Mouse (Mus musculus) midbrain, embryonic 10.5 days (tissue): ENCODE measurements at regions not wholly inside any gene's neighbourhood (a gene's known extent, or its start where the extent isn't known, plus 50 kb on each side); places are given as distances from the start of the nearest gene placed in this dataset.
"Not testable (repeated sequence)": the region's sequence is repeated elsewhere in the genome, so short reads cannot be mapped to it uniquely, and the experiment has no call there.

ENCODE experiments used
- DNase-seq: peaks from one replicate; pipeline ENCODE4 v3.0.0-alpha.2; 2017; ENCODE audit warnings: low spot score
- H3K27ac ChIP-seq: fragments of 300-500 bp; sonication (generic); replicated peaks from 2 replicates; pipeline ENCODE4 v1.5.1; 2016; ENCODE audit warnings: mild to moderate bottlenecking
- H3K27me3 ChIP-seq: fragments of 300-500 bp; sonication (generic); 2 replicates; pipeline ENCODE4 v1.6.1; 2016; ENCODE audit warnings: low read depth, mild to moderate bottlenecking; ENCODE audit not compliant: poor library complexity, severe bottlenecking
- H3K36me3 ChIP-seq: fragments of 300-500 bp; sonication (generic); 2 replicates; pipeline ENCODE4 v1.6.1; 2016; ENCODE audit warnings: mild to moderate bottlenecking, moderate library complexity
- H3K4me1 ChIP-seq: fragments of 300-500 bp; sonication (generic); 2 replicates; pipeline ENCODE4 v1.6.1; 2016
- H3K4me3 ChIP-seq: fragments of 300-500 bp; sonication (generic); 2 replicates; pipeline ENCODE4 v1.5.1; 2016; ENCODE audit warnings: mild to moderate bottlenecking, moderate library complexity
- H3K9me3 ChIP-seq: fragments of 300-500 bp; sonication (generic); replicated peaks from 2 replicates; pipeline ENCODE4 v1.6.1; 2016; ENCODE audit warnings: mild to moderate bottlenecking
- WGBS: fragments of 180-500 bp; shearing (Covaris S2); methylation state at CpG from one replicate; pipeline ENCODE4 v1.1.7; 2016; 5-methylcytosine and 5-hydroxymethylcytosine counted together

- Histone ChIP-seq H3K9me3 (no peaks in the 10 kb centered on the region), H3K4me1 (peaks cover 4% of the 10 kb centered on the region; the same call in 1 of the 2 replicates), H3K27ac (no peak overlapping the region), H3K36me3 (no peaks in the 10 kb centered on the region), H3K27me3 (no peaks in the 10 kb centered on the region), H3K4me3 (no peak overlapping the region)
- DNase-seq, result no peak
- 89% methylated on average over 10 of the region's 10 CpGs for WGBS
Measured at GRCm38 (mm10) chr3:153144217-153144616, 162.2 kb upstream of the St6galnac5 start.

GRCm38 (mm10) chr3:153140985-153141384 is 158.9 kb upstream of the St6galnac5 start:
- Histone ChIP-seq H3K9me3 (no peaks in the 10 kb centered on the region), H3K4me3 (no peak overlapping the region), H3K36me3 (no peaks in the 10 kb centered on the region), H3K27ac (no peak overlapping the region), H3K4me1 (no peaks in the 10 kb centered on the region), H3K27me3 (no peaks in the 10 kb centered on the region)
- WGBS, result 91% methylated on average over 5 of the region's 5 CpGs
- DNase-seq, result no peak

GRCm38 (mm10) chr3:153125335-153125734 is 143.3 kb upstream of the St6galnac5 start:
- Histone ChIP-seq H3K36me3 (no peaks in the 10 kb centered on the region), H3K27me3 (no peaks in the 10 kb centered on the region), H3K4me1 (no peaks in the 10 kb centered on the region), H3K27ac (no peak overlapping the region), H3K9me3 (no peaks in the 10 kb centered on the region), H3K4me3 (no peak overlapping the region)
- 93% methylated on average over 5 of the region's 5 CpGs for WGBS
- DNase-seq, result no peak

- WGBS, result 90% methylated on average over 10 of the region's 10 CpGs
Measured at GRCm38 (mm10) chr3:153121934-153122333, 139.9 kb upstream of the St6galnac5 start.

GRCm38 (mm10) chr3:153119142-153119541 is 137.1 kb upstream of the St6galnac5 start:
- H3K27me3 ChIP-seq, result no peaks in the 10 kb centered on the region
- no peaks in the 10 kb centered on the region for H3K36me3 ChIP-seq
- no peak for DNase-seq
- WGBS, result 85% methylated on average over 5 of the region's 5 CpGs
- no peaks in the 10 kb centered on the region for H3K4me1 ChIP-seq
- no peak overlapping the region for H3K27ac ChIP-seq
- no peaks in the 10 kb centered on the region for H3K9me3 ChIP-seq
- no peak overlapping the region for H3K4me3 ChIP-seq

More at GRCm38 (mm10) chr3:153121934-153122333, 139.9 kb upstream of the St6galnac5 start:
- no peak for DNase-seq
- H3K27me3 ChIP-seq, result no peaks in the 10 kb centered on the region
- no peak overlapping the region for H3K4me3 ChIP-seq
- H3K27ac ChIP-seq, result no peak overlapping the region
- no peaks in the 10 kb centered on the region for H3K36me3 ChIP-seq
- H3K9me3 ChIP-seq, result no peaks in the 10 kb centered on the region
- H3K4me1 ChIP-seq, result no peaks in the 10 kb centered on the region

- no peak for DNase-seq
- WGBS, result 91% methylated on average over 1 of the region's 1 CpGs
Measured at GRCm38 (mm10) chr3:153118643-153119042, 136.6 kb upstream of the St6galnac5 start.

GRCm38 (mm10) chr3:153105591-153105990 is 123.5 kb upstream of the St6galnac5 start:
- Histone ChIP-seq H3K27ac (no peak overlapping the region), H3K4me3 (no peak overlapping the region), H3K36me3 (no peaks in the 10 kb centered on the region), H3K9me3 (no peaks in the 10 kb centered on the region), H3K4me1 (no peaks in the 10 kb centered on the region), H3K27me3 (no peaks in the 10 kb centered on the region)
- no peak for DNase-seq
- WGBS, result 93% methylated on average over 5 of the region's 5 CpGs

More at GRCm38 (mm10) chr3:153118643-153119042, 136.6 kb upstream of the St6galnac5 start:
- no peaks in the 10 kb centered on the region for H3K4me1 ChIP-seq
- H3K36me3 ChIP-seq, result no peaks in the 10 kb centered on the region
- H3K27me3 ChIP-seq, result no peaks in the 10 kb centered on the region
- H3K27ac ChIP-seq, result no peak overlapping the region
- no peaks in the 10 kb centered on the region for H3K9me3 ChIP-seq
- no peak overlapping the region for H3K4me3 ChIP-seq

- DNase-seq, H3K27ac ChIP-seq, H3K4me3 ChIP-seq, H3K27me3 ChIP-seq, H3K36me3 ChIP-seq, H3K9me3 ChIP-seq, H3K4me1 ChIP-seq: not testable (repeated sequence)
- WGBS, result 92% methylated on average over 4 of the region's 4 CpGs
Measured at GRCm38 (mm10) chr3:153090572-153090971, 108.5 kb upstream of the St6galnac5 start.

GRCm38 (mm10) chr3:153085096-153085788 is 103.2 kb upstream of the St6galnac5 start:
- Histone ChIP-seq H3K27me3 (no peaks in the 10 kb centered on the region; the same call in 1 of the 2 replicates), H3K36me3 (no peaks in the 10 kb centered on the region), H3K27ac (peak overlapping the region; percentile 80), H3K4me3 (no peak overlapping the region), H3K4me1 (peaks cover 38% of the 10 kb centered on the region), H3K9me3 (no peaks in the 10 kb centered on the region)
- DNase-seq, result peak; percentile 52
- WGBS, result 50% methylated on average over 17 of the region's 17 CpGs

GRCm38 (mm10) chr3:153084226-153085095 is 102.4 kb upstream of the St6galnac5 start:
- no peak for DNase-seq
- peak overlapping the region; percentile 80 for H3K27ac ChIP-seq
- peak overlapping the region; percentile 1; the same call in 1 of the 2 replicates for H3K4me3 ChIP-seq
- no peaks in the 10 kb centered on the region for H3K36me3 ChIP-seq
- WGBS, result 42% methylated on average over 23 of the region's 23 CpGs
- no peaks in the 10 kb centered on the region for H3K9me3 ChIP-seq
- no peaks in the 10 kb centered on the region; the same call in 1 of the 2 replicates for H3K27me3 ChIP-seq
- peaks cover 38% of the 10 kb centered on the region for H3K4me1 ChIP-seq

GRCm38 (mm10) chr3:153080371-153080770 is 98.3 kb upstream of the St6galnac5 start:
- WGBS, result 74% methylated on average over 3 of the region's 3 CpGs
- DNase-seq, result no peak
- Histone ChIP-seq H3K9me3 (no peaks in the 10 kb centered on the region), H3K27ac (no peak overlapping the region), H3K36me3 (no peaks in the 10 kb centered on the region), H3K4me3 (no peak overlapping the region), H3K4me1 (peaks cover 30% of the 10 kb centered on the region), H3K27me3 (no peaks in the 10 kb centered on the region)

- DNase-seq, result no peak
- Histone ChIP-seq H3K9me3 (no peaks in the 10 kb centered on the region), H3K36me3 (no peaks in the 10 kb centered on the region), H3K27ac (no peak overlapping the region), H3K27me3 (no peaks in the 10 kb centered on the region), H3K4me3 (no peak overlapping the region), H3K4me1 (peaks cover 11% of the 10 kb centered on the region)
- 88% methylated on average over 14 of the region's 14 CpGs for WGBS
Measured at GRCm38 (mm10) chr3:153077846-153078703, 96.0 kb upstream of the St6galnac5 start.
